Mouse (Mus musculus): ENCODE results near the gene Slitrk3. TPM values are rescaled to one million over a fixed set of nuclear protein-coding genes. Genes with fewer than 3 reads are reported as not detected.
A peak's percentile ranks its signal among the peaks of the same experiment; 100 is the strongest.
"Not testable (repeated sequence)": the region's sequence is repeated elsewhere in the genome, so short reads cannot be mapped to it uniquely, and the experiment has no call there.

The Slitrk3 gene
- total RNA-seq (2014; fragmentation: Nextera tagmentation) = not detected in 2 replicates
- total RNA-seq (2017) = 0.05 and 0.06 TPM in 2 replicates
- not detected in 2 replicates for polyA plus RNA-seq (2012)

GRCm38 (mm10) chr3:73057197-73057811 lies at the start of gene Slitrk3:
Gene Slitrk3, minus strand, starts transcription at chr3:73057803.
- Histone ChIP-seq H3K9me3 (replicated peaks) (no peaks in the 10 kb centered on the region), H3K27me3 (ENCODE audit: insufficient read depth, low read length) (peaks cover 13% of the 10 kb centered on the region; the same call in 1 of the 2 replicates), H3K4me3 (ENCODE audit: low read depth, low read length) (no peak within 1 kb of the TSS), H3K4me1 (ENCODE audit: insufficient read depth, low read depth, low read length) (no peaks in the 10 kb centered on the region), H3K36me3 (replicated peaks) (no peaks in the 10 kb centered on the region)
- ATAC-seq (ENCODE audit: extremely low read depth, insufficient number of reproducible peaks, low FRiP score, poor library complexity, severe bottlenecking) (no peak), DNase-seq (ENCODE audit: low spot score) (no peak)
- no peak for TF ChIP-seq POLR2AphosphoS5 (IDR thresholded peaks at IDR 0.05; ENCODE audit: insufficient replicate concordance, low read depth, low read length)
- TF ChIP-seq TAL1 (conservative IDR thresholded peaks at IDR 0.05; ENCODE audit: low read depth, low read length) = no peak
- TF ChIP-seq GATA2 (IDR thresholded peaks at IDR 0.05; ENCODE audit: borderline replicate concordance, low read depth, low read length) = no peak
- TF ChIP-seq CTCF (IDR thresholded peaks at IDR 0.05; ENCODE audit: low read depth, low read length) = no peak
- no peak for TF ChIP-seq GATA1 (IDR thresholded peaks at IDR 0.05; ENCODE audit: borderline replicate concordance, low read length)

GRCm38 (mm10) chr3:73094445-73094844 lies 36.8 kb upstream of the Slitrk3 start:
- H3K4me1 ChIP-seq (ENCODE audit: insufficient read depth, low read depth, low read length); ATAC-seq (ENCODE audit: extremely low read depth, insufficient number of reproducible peaks, low FRiP score, poor library complexity, severe bottlenecking): not testable (repeated sequence)

GRCm38 (mm10) chr3:73084620-73085019 lies 27.0 kb upstream of the Slitrk3 start:
- TF ChIP-seq GATA2 (IDR thresholded peaks at IDR 0.05; ENCODE audit: borderline replicate concordance, low read depth, low read length) = no peak
- TF ChIP-seq TAL1 (conservative IDR thresholded peaks at IDR 0.05; ENCODE audit: low read depth, low read length) = no peak

More at GRCm38 (mm10) chr3:73094445-73094844, 36.8 kb upstream of the Slitrk3 start:
- not testable (repeated sequence) for DNase-seq (ENCODE audit: low spot score); H3K27me3 ChIP-seq (ENCODE audit: insufficient read depth, low read length); H3K36me3 ChIP-seq (replicated peaks); H3K4me3 ChIP-seq (ENCODE audit: low read depth, low read length); H3K9me3 ChIP-seq (replicated peaks)

GRCm38 (mm10) chr3:73065823-73066755 lies 8.5 kb upstream of the Slitrk3 start:
- peak; percentile 63 for ATAC-seq (ENCODE audit: extremely low read depth, insufficient number of reproducible peaks, low FRiP score, poor library complexity, severe bottlenecking)
- Histone ChIP-seq H3K4me3 (ENCODE audit: low read depth, low read length) (no peak overlapping the region), H3K27me3 (ENCODE audit: insufficient read depth, low read length) (peaks cover 3% of the 10 kb centered on the region; the same call in 1 of the 2 replicates), H3K9me3 (replicated peaks) (no peaks in the 10 kb centered on the region), H3K36me3 (replicated peaks) (no peaks in the 10 kb centered on the region), H3K4me1 (ENCODE audit: insufficient read depth, low read depth, low read length) (peaks cover 3% of the 10 kb centered on the region; the same call in 1 of the 2 replicates)
- TF ChIP-seq TAL1 (conservative IDR thresholded peaks at IDR 0.05; ENCODE audit: low read depth, low read length) (no peak), CTCF (IDR thresholded peaks at IDR 0.05; ENCODE audit: low read depth, low read length) (peak; percentile 38)
- DNase-seq (ENCODE audit: low spot score) = no peak

More at GRCm38 (mm10) chr3:73084620-73085019, 27.0 kb upstream of the Slitrk3 start:
- H3K27me3 ChIP-seq (ENCODE audit: insufficient read depth, low read length) = no peaks in the 10 kb centered on the region
- no peaks in the 10 kb centered on the region for H3K36me3 ChIP-seq (replicated peaks)
- no peaks in the 10 kb centered on the region for H3K4me1 ChIP-seq (ENCODE audit: insufficient read depth, low read depth, low read length)
- H3K4me3 ChIP-seq (ENCODE audit: low read depth, low read length) = no peak overlapping the region
- ATAC-seq (ENCODE audit: extremely low read depth, insufficient number of reproducible peaks, low FRiP score, poor library complexity, severe bottlenecking) (no peak), DNase-seq (ENCODE audit: low spot score) (no peak)
- no peaks in the 10 kb centered on the region for H3K9me3 ChIP-seq (replicated peaks)

GRCm38 (mm10) chr3:73058190-73058589 lies 587 bp upstream of the Slitrk3 start:
- TF ChIP-seq CTCF (IDR thresholded peaks at IDR 0.05; ENCODE audit: low read depth, low read length) (no peak), POLR2AphosphoS5 (IDR thresholded peaks at IDR 0.05; ENCODE audit: insufficient replicate concordance, low read depth, low read length) (no peak), GATA1 (IDR thresholded peaks at IDR 0.05; ENCODE audit: borderline replicate concordance, low read length) (no peak), TAL1 (conservative IDR thresholded peaks at IDR 0.05; ENCODE audit: low read depth, low read length) (no peak), GATA2 (IDR thresholded peaks at IDR 0.05; ENCODE audit: borderline replicate concordance, low read depth, low read length) (no peak)
- H3K36me3 ChIP-seq (replicated peaks) = no peaks in the 10 kb centered on the region
- no peaks in the 10 kb centered on the region for H3K4me1 ChIP-seq (ENCODE audit: insufficient read depth, low read depth, low read length)
- H3K27me3 ChIP-seq (ENCODE audit: insufficient read depth, low read length) = peaks cover 13% of the 10 kb centered on the region; the same call in 1 of the 2 replicates
- no peak overlapping the region for H3K4me3 ChIP-seq (ENCODE audit: low read depth, low read length)
- DNase-seq (ENCODE audit: low spot score) = no peak
- no peak for ATAC-seq (ENCODE audit: extremely low read depth, insufficient number of reproducible peaks, low FRiP score, poor library complexity, severe bottlenecking)
- no peaks in the 10 kb centered on the region for H3K9me3 ChIP-seq (replicated peaks)

GRCm38 (mm10) chr3:73056492-73057196 lies 959 bp downstream of the Slitrk3 start:
- Histone ChIP-seq H3K9me3 (replicated peaks) (no peaks in the 10 kb centered on the region), H3K27me3 (ENCODE audit: insufficient read depth, low read length) (peaks cover 13% of the 10 kb centered on the region; the same call in 1 of the 2 replicates), H3K4me3 (ENCODE audit: low read depth, low read length) (no peak overlapping the region), H3K36me3 (replicated peaks) (no peaks in the 10 kb centered on the region), H3K4me1 (ENCODE audit: insufficient read depth, low read depth, low read length) (no peaks in the 10 kb centered on the region)
- ATAC-seq (ENCODE audit: extremely low read depth, insufficient number of reproducible peaks, low FRiP score, poor library complexity, severe bottlenecking) = no peak
- no peak for TF ChIP-seq TAL1 (conservative IDR thresholded peaks at IDR 0.05; ENCODE audit: low read depth, low read length)
- TF ChIP-seq POLR2AphosphoS5 (IDR thresholded peaks at IDR 0.05; ENCODE audit: insufficient replicate concordance, low read depth, low read length) = no peak
- TF ChIP-seq GATA1 (IDR thresholded peaks at IDR 0.05; ENCODE audit: borderline replicate concordance, low read length) = no peak
- TF ChIP-seq CTCF (IDR thresholded peaks at IDR 0.05; ENCODE audit: low read depth, low read length) = no peak
- no peak for TF ChIP-seq GATA2 (IDR thresholded peaks at IDR 0.05; ENCODE audit: borderline replicate concordance, low read depth, low read length)
- DNase-seq (ENCODE audit: low spot score) = no peak

All from G1E (cell line).